Mouse (Mus musculus) cerebellum, adult 2 months (tissue): ENCODE measurements at regions not wholly inside any gene's neighbourhood (a gene's known extent, or its start where the extent isn't known, plus 50 kb on each side); places are given as distances from the start of the nearest gene placed in this dataset.

ENCODE experiments used
- CTCF ChIP-seq: fragments of 200-500 bp; IDR thresholded peaks from 2 replicates; pipeline ENCODE4 v1.5.1; 2011; ENCODE audit warnings: low read depth, mild to moderate bottlenecking, control low read depth, low read length, moderate library complexity, borderline replicate concordance; ENCODE audit not compliant: insufficient read depth
- POLR2A ChIP-seq: fragments of 200-500 bp; IDR thresholded peaks from 2 replicates; pipeline ENCODE4 v1.6.1; 2011; ENCODE audit warnings: low read length, control low read depth, borderline replicate concordance; ENCODE audit not compliant: insufficient read depth

GRCm38 (mm10) chr2:71673087-71673920 lies 72.1 kb upstream of the Itga6 start:
- no peak for TF ChIP-seq CTCF
- TF ChIP-seq POLR2A, result no peak
